Mouse (Mus musculus) heart, embryonic 15.5 days (tissue): ENCODE data around the gene Pabpc1l. TPM values are rescaled to one million over a fixed set of nuclear protein-coding genes. Genes with fewer than 3 reads are reported as not detected.

Experiments
- ATAC-seq: fragments of 200-750 bp; cut with Nextera tagmentation; replicated peaks from 2 replicates; pipeline ENCODE4 v1.8.0; 2017; ENCODE audit warnings: low read depth, moderate TSS enrichment; ENCODE audit not compliant: insufficient number of reproducible peaks, insufficient read depth, low FRiP score
- H3K27ac ChIP-seq: fragments of 300-500 bp; sonication (generic); 2 replicates; pipeline ENCODE4 v1.5.1; 2015; ENCODE audit warnings: mild to moderate bottlenecking, inconsistent platforms
- H3K27me3 ChIP-seq: fragments of 300-500 bp; sonication (generic); 2 replicates; pipeline ENCODE4 v1.6.1; 2015; ENCODE audit warnings: inconsistent platforms
- H3K36me3 ChIP-seq: fragments of 300-500 bp; sonication (generic); 2 replicates; pipeline ENCODE4 v1.6.1; 2015; ENCODE audit warnings: mild to moderate bottlenecking, inconsistent platforms
- H3K4me1 ChIP-seq: fragments of 300-500 bp; sonication (generic); replicated peaks from 2 replicates; pipeline ENCODE4 v1.6.1; 2015; ENCODE audit warnings: inconsistent platforms
- H3K4me2 ChIP-seq: fragments of 300-500 bp; sonication (generic); 2 replicates; pipeline ENCODE4 v1.6.1; 2015; ENCODE audit warnings: inconsistent platforms, mild to moderate bottlenecking, moderate library complexity
- H3K4me3 ChIP-seq: fragments of 300-500 bp; sonication (generic); 2 replicates; pipeline ENCODE4 v1.5.1; 2015; ENCODE audit warnings: mild to moderate bottlenecking, inconsistent platforms
- H3K9ac ChIP-seq: fragments of 300-500 bp; sonication (generic); 2 replicates; pipeline ENCODE4 v1.6.1; 2015; ENCODE audit warnings: mild to moderate bottlenecking, inconsistent platforms
- H3K9me3 ChIP-seq: fragments of 300-500 bp; sonication (generic); replicated peaks from 2 replicates; pipeline ENCODE4 v1.6.1; 2016; ENCODE audit warnings: inconsistent platforms
- WGBS: fragments of 180-500 bp; shearing (Covaris S2); methylation state at CpG from one replicate; pipeline ENCODE4 v1.1.7; 2015; ENCODE audit warnings: mixed read lengths; 5-methylcytosine and 5-hydroxymethylcytosine counted together
- polyA plus RNA-seq: library from polyadenylated mRNA; unstranded; fragments of >200 nt; fragmentation: Nextera tagmentation; extraction: Ambion mirVana; gene quantifications from 2 replicates; pipeline ENCODE4 v1.2.1, GENCODE M21; 2015

Gene Pabpc1l
- polyA plus RNA-seq, 1 experiment from 2014 or later, result 0.92 TPM

DNA sequence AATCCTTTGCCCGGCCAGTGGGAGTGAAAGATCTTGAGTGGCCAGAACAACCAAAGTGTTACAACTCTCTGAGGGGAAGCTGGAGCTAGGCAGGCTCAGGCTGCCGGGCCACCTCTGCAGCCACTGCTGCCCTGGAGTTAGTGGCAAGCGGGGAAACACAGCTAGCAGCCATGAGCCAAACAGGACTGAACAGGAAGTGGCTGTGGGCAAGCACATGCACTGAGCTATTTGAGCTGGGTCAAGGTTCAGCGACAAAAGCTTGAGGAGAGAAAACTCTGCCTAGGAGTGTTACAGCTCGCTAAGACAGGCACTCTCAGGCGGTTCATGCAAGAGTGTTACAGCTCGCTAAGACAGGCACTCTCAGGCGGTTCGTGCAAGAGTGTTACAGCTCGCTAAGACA is 18.3 kb upstream of the Pabpc1l start:
- Histone ChIP-seq H3K4me1 (peaks cover 30% of the 10 kb centered on the region), H3K36me3 (peaks cover 6% of the 10 kb centered on the region), H3K4me2 (no peak overlapping the region), H3K9me3 (no peaks in the 10 kb centered on the region), H3K27ac (no peak overlapping the region), H3K4me3 (no peak overlapping the region), H3K27me3 (no peaks in the 10 kb centered on the region), H3K9ac (no peak overlapping the region)
- 52% methylated on average over 10 of the region's 10 CpGs for WGBS
- no peak for ATAC-seq

GRCm38 (mm10) chr2:164007547-164007946 is 17.7 kb upstream of the Pabpc1l start:
- H3K27me3 ChIP-seq, result no peaks in the 10 kb centered on the region
- H3K4me1 ChIP-seq, result peaks cover 30% of the 10 kb centered on the region
- ATAC-seq, result no peak
- 74% methylated on average over 8 of the region's 8 CpGs for WGBS
- H3K9ac ChIP-seq, result no peak overlapping the region
- no peak overlapping the region for H3K27ac ChIP-seq
- no peaks in the 10 kb centered on the region for H3K9me3 ChIP-seq
- H3K4me3 ChIP-seq, result no peak overlapping the region
- peaks cover 12% of the 10 kb centered on the region for H3K36me3 ChIP-seq
- no peak overlapping the region for H3K4me2 ChIP-seq

DNA sequence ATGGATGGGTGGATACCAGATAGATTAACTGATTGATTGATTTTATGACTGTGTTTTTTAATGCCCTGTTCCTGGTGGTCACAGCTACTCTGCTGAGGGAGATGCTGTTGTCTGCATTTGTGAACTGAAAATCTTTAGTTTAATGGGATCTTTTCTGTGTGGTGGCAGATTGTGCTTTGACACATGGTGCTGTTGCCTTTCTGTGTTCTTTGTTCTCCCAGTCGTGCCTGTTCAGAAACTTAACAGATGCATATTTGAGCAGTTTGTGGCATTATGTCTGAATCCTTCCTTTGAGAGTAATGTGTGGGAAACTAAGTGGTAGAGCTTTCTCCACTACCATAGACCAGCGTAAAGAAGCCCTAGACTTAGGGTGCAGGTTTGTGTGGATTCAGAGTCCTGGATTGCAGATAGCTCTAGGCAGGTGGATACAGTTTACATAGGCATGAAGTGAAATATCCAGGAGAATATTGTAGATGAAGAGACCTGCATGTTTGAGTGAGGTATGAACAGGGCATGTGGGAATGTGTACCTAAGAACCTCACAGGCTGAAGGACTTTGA is 17.2 kb upstream of the Pabpc1l start:
- Histone ChIP-seq H3K4me1 (peaks cover 29% of the 10 kb centered on the region), H3K4me3 (no peak overlapping the region), H3K36me3 (peaks cover 17% of the 10 kb centered on the region), H3K27me3 (no peaks in the 10 kb centered on the region), H3K27ac (no peak overlapping the region), H3K4me2 (no peak overlapping the region), H3K9ac (no peak overlapping the region), H3K9me3 (no peaks in the 10 kb centered on the region)
- 77% methylated on average over 2 of the region's 2 CpGs for WGBS
- no peak for ATAC-seq

DNA sequence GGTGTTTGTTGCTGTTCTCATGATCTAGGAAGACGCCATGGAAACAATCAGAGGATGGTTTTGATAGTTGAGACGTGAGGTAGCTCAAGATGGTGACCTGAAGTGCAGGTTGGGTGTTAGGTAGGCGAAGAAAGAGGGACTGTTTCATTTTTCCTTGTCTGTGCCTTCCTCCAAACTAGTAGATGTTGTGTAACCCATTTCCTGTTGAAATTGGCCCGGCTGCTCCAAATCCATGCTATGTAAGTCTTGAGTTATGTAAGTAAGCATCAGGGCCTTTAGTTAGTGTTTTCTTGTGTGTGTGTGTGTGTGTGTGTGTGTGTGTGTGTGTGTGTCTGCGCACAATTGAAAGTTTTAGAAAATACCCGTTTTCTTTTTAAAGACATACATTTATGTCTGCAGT is 16.0 kb upstream of the Pabpc1l start:
- no peak overlapping the region for H3K27ac ChIP-seq
- ATAC-seq, result no peak
- no peak overlapping the region for H3K4me3 ChIP-seq
- WGBS, result 86% methylated on average over 6 of the region's 6 CpGs
- H3K9ac ChIP-seq, result no peak overlapping the region
- peaks cover 24% of the 10 kb centered on the region for H3K4me1 ChIP-seq
- peaks cover 29% of the 10 kb centered on the region for H3K36me3 ChIP-seq
- no peaks in the 10 kb centered on the region for H3K9me3 ChIP-seq
- H3K4me2 ChIP-seq, result no peak overlapping the region
- H3K27me3 ChIP-seq, result no peaks in the 10 kb centered on the region

DNA sequence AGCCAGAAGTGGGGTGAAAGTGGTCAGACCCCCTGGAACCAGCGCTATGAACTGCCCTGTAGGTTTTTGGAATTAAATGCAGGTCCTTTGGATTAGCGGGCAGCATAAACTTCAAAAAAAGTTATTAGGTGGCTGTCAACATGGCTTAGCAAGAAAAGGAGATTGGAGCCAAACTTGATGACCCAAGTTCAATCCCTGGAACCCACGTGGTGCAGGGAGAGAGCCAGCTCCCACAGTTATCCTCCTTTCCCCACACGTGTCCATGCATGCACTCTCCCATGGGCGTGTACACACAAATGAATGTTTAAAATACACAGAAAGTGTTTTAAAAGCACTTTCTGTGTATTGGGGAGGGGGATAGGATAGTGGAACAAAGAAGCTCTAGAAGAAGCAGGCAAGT is 14.8 kb upstream of the Pabpc1l start:
- peaks cover 19% of the 10 kb centered on the region for H3K4me1 ChIP-seq
- no peak for ATAC-seq
- H3K4me3 ChIP-seq, result no peak overlapping the region
- peaks cover 41% of the 10 kb centered on the region for H3K36me3 ChIP-seq
- H3K9ac ChIP-seq, result no peak overlapping the region
- no peak overlapping the region for H3K4me2 ChIP-seq
- H3K9me3 ChIP-seq, result no peaks in the 10 kb centered on the region
- H3K27me3 ChIP-seq, result no peaks in the 10 kb centered on the region
- WGBS, result 76% methylated on average over 5 of the region's 5 CpGs
- no peak overlapping the region for H3K27ac ChIP-seq

- no peak for ATAC-seq
- Histone ChIP-seq H3K4me3 (no peak overlapping the region), H3K36me3 (peaks cover 46% of the 10 kb centered on the region), H3K27ac (no peak overlapping the region), H3K4me2 (no peak overlapping the region), H3K27me3 (no peaks in the 10 kb centered on the region), H3K9me3 (no peaks in the 10 kb centered on the region), H3K4me1 (peaks cover 15% of the 10 kb centered on the region), H3K9ac (no peak overlapping the region)
- 74% methylated on average over 3 of the region's 3 CpGs for WGBS
Observed at GRCm38 (mm10) chr2:164010944-164011343, 14.3 kb upstream of the Pabpc1l start.

GRCm38 (mm10) chr2:164015304-164015703 is 9.9 kb upstream of the Pabpc1l start:
- H3K9me3 ChIP-seq, result no peaks in the 10 kb centered on the region
- peaks cover 88% of the 10 kb centered on the region for H3K36me3 ChIP-seq
- H3K9ac ChIP-seq, result no peak overlapping the region
- 91% methylated on average over 16 of the region's 16 CpGs for WGBS
- H3K27me3 ChIP-seq, result no peaks in the 10 kb centered on the region
- no peaks in the 10 kb centered on the region for H3K4me1 ChIP-seq
- no peak overlapping the region for H3K27ac ChIP-seq
- ATAC-seq, result no peak
- H3K4me3 ChIP-seq, result no peak overlapping the region
- H3K4me2 ChIP-seq, result no peak overlapping the region

GRCm38 (mm10) chr2:164018910-164019309 is 6.3 kb upstream of the Pabpc1l start:
- Histone ChIP-seq H3K27ac (no peak overlapping the region), H3K4me2 (no peak overlapping the region), H3K4me3 (no peak overlapping the region), H3K36me3 (peaks cover 63% of the 10 kb centered on the region), H3K4me1 (no peaks in the 10 kb centered on the region), H3K9me3 (no peaks in the 10 kb centered on the region), H3K27me3 (no peaks in the 10 kb centered on the region), H3K9ac (no peak overlapping the region)
- WGBS, result 88% methylated on average over 3 of the region's 3 CpGs
- no peak for ATAC-seq

- Histone ChIP-seq H3K36me3 (peaks cover 52% of the 10 kb centered on the region), H3K4me1 (no peaks in the 10 kb centered on the region), H3K27ac (no peak overlapping the region), H3K9me3 (no peaks in the 10 kb centered on the region), H3K4me2 (no peak overlapping the region), H3K27me3 (no peaks in the 10 kb centered on the region), H3K9ac (no peak overlapping the region), H3K4me3 (no peak overlapping the region)
- whole genome bisulfite sequencing, result 68% methylated on average over 4 of the region's 4 CpGs
- 0 out of 2 replicates have a peak, but pooled peaks have one; percentile 7 for ATAC-seq
Observed at GRCm38 (mm10) chr2:164019943-164020342, 5.3 kb upstream of the Pabpc1l start.

DNA sequence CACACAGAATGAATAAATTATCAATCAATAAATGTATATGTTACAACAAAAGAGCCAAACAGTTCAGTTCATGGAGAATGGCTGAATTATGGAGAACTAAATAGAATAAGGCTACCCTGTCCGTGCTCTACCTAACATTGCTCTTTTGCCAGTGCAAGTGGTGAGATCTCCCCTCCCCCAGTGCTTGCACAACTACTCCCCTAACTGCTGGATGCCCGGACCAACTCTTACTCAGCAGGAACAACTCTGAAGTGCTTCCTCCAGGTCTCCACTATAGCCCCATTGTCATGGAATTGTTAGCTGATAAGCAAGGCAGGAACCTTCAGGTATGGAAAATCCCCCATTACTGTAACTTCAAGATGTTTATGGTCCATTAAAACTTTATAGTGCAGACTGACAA is 3.1 kb upstream of the Pabpc1l start:
- H3K4me1 ChIP-seq, result no peaks in the 10 kb centered on the region; the same call in 1 of the 2 replicates
- H3K9ac ChIP-seq, result no peak overlapping the region
- no peak for ATAC-seq
- H3K36me3 ChIP-seq, result peaks cover 31% of the 10 kb centered on the region
- H3K27ac ChIP-seq, result no peak overlapping the region
- no peaks in the 10 kb centered on the region for H3K27me3 ChIP-seq
- no peak overlapping the region for H3K4me3 ChIP-seq
- 48% methylated on average over 2 of the region's 2 CpGs for WGBS
- H3K9me3 ChIP-seq, result no peaks in the 10 kb centered on the region
- no peak overlapping the region for H3K4me2 ChIP-seq

DNA sequence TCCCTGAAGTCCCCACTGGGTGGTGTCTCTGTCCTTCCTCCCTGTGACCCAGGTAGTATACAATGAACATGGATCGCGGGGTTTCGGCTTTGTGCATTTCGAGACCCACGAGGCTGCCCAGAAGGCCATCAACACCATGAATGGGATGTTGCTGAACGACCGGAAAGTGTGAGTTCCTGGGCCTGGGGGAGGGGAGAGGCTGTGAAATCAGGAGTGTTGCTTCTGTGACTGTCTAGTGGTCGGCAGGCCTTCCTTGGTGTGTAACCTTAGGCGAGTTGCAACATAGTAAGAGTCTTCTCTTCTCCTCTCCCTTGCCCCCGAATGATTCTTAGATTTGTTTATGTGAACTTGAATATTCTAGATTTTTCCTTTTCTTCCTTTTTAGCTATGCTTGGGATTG is 5.9 kb downstream of the Pabpc1l start:
- no peak overlapping the region for H3K4me2 ChIP-seq
- no peaks in the 10 kb centered on the region for H3K27me3 ChIP-seq
- ATAC-seq, result no peak
- no peak overlapping the region for H3K9ac ChIP-seq
- H3K4me1 ChIP-seq, result peaks cover 8% of the 10 kb centered on the region
- WGBS, result 61% methylated on average over 10 of the region's 10 CpGs
- H3K27ac ChIP-seq, result no peak overlapping the region
- no peaks in the 10 kb centered on the region for H3K9me3 ChIP-seq
- no peaks in the 10 kb centered on the region for H3K36me3 ChIP-seq
- no peak overlapping the region for H3K4me3 ChIP-seq

DNA sequence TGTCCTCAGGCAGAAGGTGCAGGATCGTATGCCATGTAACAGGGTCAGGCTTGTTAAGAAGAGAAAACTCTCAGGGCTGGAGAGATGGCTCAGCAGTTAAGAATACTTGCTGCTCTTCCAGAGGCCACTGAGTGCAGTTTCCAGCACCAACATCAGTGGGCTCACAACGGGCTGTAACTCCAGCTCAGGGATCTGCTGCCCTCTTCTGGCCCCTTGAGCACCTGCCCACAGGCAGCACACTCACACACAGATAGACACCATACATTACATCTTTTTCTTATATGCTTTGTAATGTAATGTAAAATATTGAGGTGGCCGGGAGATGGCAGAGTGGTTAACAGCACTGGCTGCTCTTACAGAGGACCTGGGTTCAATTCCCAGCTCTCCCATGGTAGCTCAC is 7.7 kb downstream of the Pabpc1l start:
- Histone ChIP-seq H3K9ac (no peak overlapping the region), H3K4me1 (peaks cover 10% of the 10 kb centered on the region), H3K9me3 (no peaks in the 10 kb centered on the region), H3K4me3 (no peak overlapping the region), H3K27ac (no peak overlapping the region), H3K36me3 (no peaks in the 10 kb centered on the region), H3K27me3 (no peaks in the 10 kb centered on the region), H3K4me2 (no peak overlapping the region)
- WGBS, result 90% methylated on average over 3 of the region's 3 CpGs
- no peak for ATAC-seq
